ENCODE assay signal across 9 mouse cellular contexts in the genomic region with DNA sequence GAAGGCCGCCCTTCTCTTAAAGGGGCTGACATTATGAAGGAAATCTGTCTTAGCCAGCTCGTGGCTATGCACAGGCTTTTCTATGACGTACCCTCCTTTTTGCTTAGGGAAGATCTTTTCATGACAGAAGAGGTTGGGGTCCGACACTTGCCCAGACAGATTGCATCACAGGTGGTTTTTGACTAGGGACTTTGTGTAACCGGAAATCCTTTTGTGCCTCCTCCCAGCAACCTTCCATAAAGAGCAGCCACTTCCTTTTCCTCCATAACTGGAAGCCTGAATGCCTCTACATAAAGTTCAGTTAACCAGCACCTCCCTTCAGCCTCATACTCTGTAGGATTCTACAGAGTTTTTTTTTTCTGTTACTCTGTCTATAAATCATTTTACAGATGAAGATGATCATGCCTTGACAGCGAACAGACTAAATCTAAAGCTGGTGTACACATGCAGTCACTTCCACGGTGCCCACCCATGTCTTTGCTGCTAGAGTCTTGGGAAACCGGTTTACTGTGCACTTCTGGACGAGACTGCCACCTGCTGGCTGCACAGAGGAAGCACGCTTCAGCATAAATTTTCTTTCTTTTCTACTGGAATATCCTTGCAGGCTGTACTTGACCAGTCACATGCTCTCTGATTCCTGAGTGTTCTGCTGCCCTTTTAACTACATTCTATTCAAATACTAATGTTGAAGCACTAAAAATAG. TPM values are rescaled to one million over a fixed set of nuclear protein-coding genes. Genes with fewer than 3 reads are reported as not detected.
A peak's percentile ranks its signal among the peaks of the same experiment; 100 is the strongest.
DNase-seq lines count a peak whose midpoint lies in the region; ATAC-seq and TF ChIP-seq lines count a peak whose summit lies in the region.
"Had no signal": no experiment of that assay in that cellular context is flagged by ENCODE, and none has a peak within 500 bp of the region (broad histone marks: within the 10 kb centered on the region; RNA-seq: fewer than 3 reads in every experiment).

No protein-coding gene starts in this region.

- no peak overlapping the region for H3K4me3 ChIP-seq in hindbrain, embryonic 10.5 days
- H3K4me3 ChIP-seq in hindbrain, embryonic 12.5 days: no peak overlapping the region
- H3K4me3 ChIP-seq in embryonic facial prominence, embryonic 15.5 days (replicated peaks): no peak overlapping the region
- no peak overlapping the region for H3K4me3 ChIP-seq in hindbrain, embryonic 14.5 days (replicated peaks; ENCODE audit: low read length)
- H3K4me3 ChIP-seq in spleen, adult 2 months (ENCODE audit: extremely low read depth, insufficient read depth, insufficient read length): no peak overlapping the region
- H3K4me3 ChIP-seq: embryonic facial prominence, embryonic 12.5 days had no signal

- no peaks in the 10 kb centered on the region for H3K27me3 ChIP-seq in hindbrain, embryonic 10.5 days (ENCODE audit: insufficient read depth, poor library complexity, severe bottlenecking)
- no peaks in the 10 kb centered on the region for H3K27me3 ChIP-seq in hindbrain, embryonic 12.5 days
- no peaks in the 10 kb centered on the region for H3K27me3 ChIP-seq in embryonic facial prominence, embryonic 15.5 days
- H3K27me3 ChIP-seq in hindbrain, embryonic 14.5 days (ENCODE audit: control insufficient read depth, insufficient read depth, low read length): no peaks in the 10 kb centered on the region
- H3K27me3 ChIP-seq in spleen, adult 2 months (ENCODE audit: control insufficient read depth, insufficient read depth, low read length): no peaks in the 10 kb centered on the region

- no peak for TF ChIP-seq POLR2A in spleen, adult 2 months (IDR thresholded peaks at IDR 0.05; ENCODE audit: low read depth, low read length)

- peak; percentile 53 for DNase-seq in hindbrain, embryonic 10.5 days (ENCODE audit: low spot score)
- peak; percentile 75 for DNase-seq in adrenal gland, postnatal 14 days
- peak; percentile 81 for DNase-seq in hindbrain, embryonic 14.5 days (ENCODE audit: low spot score)
- peak; percentile 33 to 57 for DNase-seq in layer of hippocampus, postnatal 14 days (ENCODE audit: low spot score in 2 of 2)
- DNase-seq in spleen, adult 2 months (ENCODE audit: low read depth in 1 of 2, low spot score in 2 of 2): peak; percentile 12 to 35

- H3K9me3 ChIP-seq in hindbrain, embryonic 10.5 days: no peaks in the 10 kb centered on the region
- no peaks in the 10 kb centered on the region for H3K9me3 ChIP-seq in hindbrain, embryonic 12.5 days (replicated peaks)
- H3K9me3 ChIP-seq in embryonic facial prominence, embryonic 15.5 days (replicated peaks): no peaks in the 10 kb centered on the region
- H3K9me3 ChIP-seq in hindbrain, embryonic 14.5 days (ENCODE audit: control insufficient read depth, low read length): no peaks in the 10 kb centered on the region
- H3K9me3 ChIP-seq: embryonic facial prominence, embryonic 12.5 days had no signal

- ATAC-seq in hindbrain, embryonic 12.5 days (ENCODE audit: low FRiP score): no peak; the same call in 1 of the 2 replicates
- ATAC-seq in embryonic facial prominence, embryonic 15.5 days (ENCODE audit: insufficient number of reproducible peaks, low FRiP score, low TSS enrichment, low read depth): no peak
- ATAC-seq in hindbrain, embryonic 14.5 days (ENCODE audit: low FRiP score): peak; percentile 59; the same call in 1 of the 2 replicates
- peak; percentile 89 for ATAC-seq in megakaryocyte progenitor cell, adult 5-6 weeks (replicated peaks; ENCODE audit: poor library complexity)

- no peaks in the 10 kb centered on the region for H3K4me1 ChIP-seq in hindbrain, embryonic 10.5 days (replicated peaks)
- no peaks in the 10 kb centered on the region for H3K4me1 ChIP-seq in hindbrain, embryonic 12.5 days
- peaks cover 16% of the 10 kb centered on the region for H3K4me1 ChIP-seq in embryonic facial prominence, embryonic 15.5 days
- no peaks in the 10 kb centered on the region for H3K4me1 ChIP-seq in hindbrain, embryonic 14.5 days (replicated peaks; ENCODE audit: control insufficient read depth, insufficient read depth, low read length)
- H3K4me1 ChIP-seq in spleen, adult 2 months (ENCODE audit: control insufficient read depth, insufficient read depth, insufficient read length): peaks cover 2% of the 10 kb centered on the region; the same call in 1 of the 2 replicates
- H3K4me1 ChIP-seq: embryonic facial prominence, embryonic 12.5 days had no signal

- no peak overlapping the region for H3K4me2 ChIP-seq in hindbrain, embryonic 12.5 days (replicated peaks)
- H3K4me2 ChIP-seq in embryonic facial prominence, embryonic 15.5 days (replicated peaks): no peak overlapping the region
- H3K4me2 ChIP-seq in hindbrain, embryonic 14.5 days (replicated peaks): no peak overlapping the region
- H3K4me2 ChIP-seq: embryonic facial prominence, embryonic 12.5 days had no signal

- TF ChIP-seq CTCF in spleen, adult 2 months (IDR thresholded peaks at IDR 0.05; ENCODE audit: extremely low read depth, insufficient read depth, insufficient read length, insufficient replicate concordance): peak; percentile 76; the same call in 1 of the 2 replicates

- no peak overlapping the region for H3K9ac ChIP-seq in hindbrain, embryonic 12.5 days
- H3K9ac ChIP-seq in embryonic facial prominence, embryonic 15.5 days: no peak overlapping the region
- H3K9ac ChIP-seq in hindbrain, embryonic 14.5 days: no peak overlapping the region
- H3K9ac ChIP-seq: embryonic facial prominence, embryonic 12.5 days had no signal

- WGBS in hindbrain, embryonic 10.5 days: 42% methylated on average over 10 of the region's 10 CpGs
- 39% methylated on average over 10 of the region's 10 CpGs for WGBS in hindbrain, embryonic 12.5 days
- WGBS in embryonic facial prominence, embryonic 15.5 days: 33% methylated on average over 10 of the region's 10 CpGs
- 37% methylated on average over 10 of the region's 10 CpGs for WGBS in hindbrain, embryonic 14.5 days
- WGBS in spleen, adult 2 months: 17% methylated on average over 10 of the region's 10 CpGs

- H3K36me3 ChIP-seq in hindbrain, embryonic 10.5 days: no peaks in the 10 kb centered on the region
- H3K36me3 ChIP-seq in hindbrain, embryonic 12.5 days: no peaks in the 10 kb centered on the region
- no peaks in the 10 kb centered on the region for H3K36me3 ChIP-seq in embryonic facial prominence, embryonic 15.5 days
- H3K36me3 ChIP-seq in hindbrain, embryonic 14.5 days (replicated peaks; ENCODE audit: control insufficient read depth, insufficient read depth): no peaks in the 10 kb centered on the region
- H3K36me3 ChIP-seq in spleen, adult 2 months (ENCODE audit: control insufficient read depth, insufficient read depth, low read length): no peaks in the 10 kb centered on the region
- H3K36me3 ChIP-seq: embryonic facial prominence, embryonic 12.5 days had no signal

- H3K27ac ChIP-seq in hindbrain, embryonic 10.5 days: no peak overlapping the region
- H3K27ac ChIP-seq in hindbrain, embryonic 12.5 days: no peak overlapping the region
- 0 out of 2 replicates have a peak overlapping the region, but pooled peaks have one; percentile 39 for H3K27ac ChIP-seq in embryonic facial prominence, embryonic 15.5 days (replicated peaks)
- H3K27ac ChIP-seq in hindbrain, embryonic 14.5 days: no peak overlapping the region
- H3K27ac ChIP-seq in spleen, adult 2 months (ENCODE audit: insufficient read depth, low read length): no peak overlapping the region
- H3K27ac ChIP-seq: embryonic facial prominence, embryonic 12.5 days had no signal

RNA-seq across cellular contexts. Expression of gene Tmem53, which starts 33.1 kb away (rescaled TPM):
- polyA plus RNA-seq in hindbrain, embryonic 10.5 days (2016; fragmentation: Nextera tagmentation; extraction: Ambion mirVana): 10.7 and 13.1 TPM in 2 replicates
- polyA plus RNA-seq in hindbrain, embryonic 12.5 days (2016; fragmentation: Nextera tagmentation; extraction: Ambion mirVana): 9.0 and 9.6 TPM in 2 replicates
- 53.1 and 57.3 TPM in 2 replicates for total RNA-seq in adrenal gland, postnatal 14 days (2021)
- 22.1 and 24.6 TPM in 2 replicates for polyA plus RNA-seq in embryonic facial prominence, embryonic 15.5 days (2015; fragmentation: Nextera tagmentation; extraction: Ambion mirVana)
- polyA plus RNA-seq in hindbrain, embryonic 14.5 days (2014; fragmentation: Nextera tagmentation; extraction: Ambion mirVana): 10.0 and 11.6 TPM in 2 replicates
- total RNA-seq in layer of hippocampus, postnatal 14 days (2021): 1 to 10 TPM; 3.5 to 5.1 TPM
- total RNA-seq in megakaryocyte progenitor cell, adult 5-6 weeks (2015): 6.2 and 8.5 TPM in 2 replicates
- 1.7 and 4.9 TPM in 2 replicates for total RNA-seq in megakaryocyte progenitor cell, adult 5-6 weeks (2017)
- polyA plus RNA-seq in spleen, adult 2 months (2012; rRNA removed): 2.4 and 3.2 TPM in 2 replicates

RNA-seq across cellular contexts. Expression of gene Armh1, which starts 33.3 kb away (rescaled TPM):
- 0.39 and 0.62 TPM in 2 replicates for polyA plus RNA-seq in hindbrain, embryonic 10.5 days (2016; fragmentation: Nextera tagmentation; extraction: Ambion mirVana)
- 0.78 and 1.3 TPM in 2 replicates for polyA plus RNA-seq in hindbrain, embryonic 12.5 days (2016; fragmentation: Nextera tagmentation; extraction: Ambion mirVana)
- total RNA-seq in adrenal gland, postnatal 14 days (2021): 2.2 and 2.4 TPM in 2 replicates
- 3.2 and 5.7 TPM in 2 replicates for polyA plus RNA-seq in embryonic facial prominence, embryonic 15.5 days (2015; fragmentation: Nextera tagmentation; extraction: Ambion mirVana)
- polyA plus RNA-seq in hindbrain, embryonic 14.5 days (2014; fragmentation: Nextera tagmentation; extraction: Ambion mirVana): 1.2 and 1.3 TPM in 2 replicates
- 1 to 10 TPM; 1.1 to 1.4 TPM for total RNA-seq in layer of hippocampus, postnatal 14 days (2021)
- not detected in 2 replicates for total RNA-seq in megakaryocyte progenitor cell, adult 5-6 weeks (2015)
- not detected in 2 replicates for total RNA-seq in megakaryocyte progenitor cell, adult 5-6 weeks (2017)
- 0.05 TPM in 1 of 2 replicates, not detected in the other for polyA plus RNA-seq in spleen, adult 2 months (2012; rRNA removed)

RNA-seq across cellular contexts. Expression of gene Kif2c, which starts 36.2 kb away (rescaled TPM):
- 76.6 and 99.4 TPM in 2 replicates for polyA plus RNA-seq in hindbrain, embryonic 10.5 days (2016; fragmentation: Nextera tagmentation; extraction: Ambion mirVana)
- 55.6 and 56.4 TPM in 2 replicates for polyA plus RNA-seq in hindbrain, embryonic 12.5 days (2016; fragmentation: Nextera tagmentation; extraction: Ambion mirVana)
- 7.1 and 7.2 TPM in 2 replicates for total RNA-seq in adrenal gland, postnatal 14 days (2021)
- 45.8 and 47.5 TPM in 2 replicates for polyA plus RNA-seq in embryonic facial prominence, embryonic 15.5 days (2015; fragmentation: Nextera tagmentation; extraction: Ambion mirVana)
- 8.6 and 10.3 TPM in 2 replicates for polyA plus RNA-seq in hindbrain, embryonic 14.5 days (2014; fragmentation: Nextera tagmentation; extraction: Ambion mirVana)
- 1 to 10 TPM; 1.3 to 1.7 TPM for total RNA-seq in layer of hippocampus, postnatal 14 days (2021)
- 33.3 and 33.7 TPM in 2 replicates for total RNA-seq in megakaryocyte progenitor cell, adult 5-6 weeks (2015)
- 45.9 and 46.4 TPM in 2 replicates for total RNA-seq in megakaryocyte progenitor cell, adult 5-6 weeks (2017)
- 2.5 and 2.7 TPM in 2 replicates for polyA plus RNA-seq in spleen, adult 2 months (2012; rRNA removed)

Comparison
In these comparisons a context has a peak if more than half of its experiments do, and no peak if none do; other contexts are left out.
1. ATAC-seq: peak in hindbrain, embryonic 14.5 days (single experiment) and megakaryocyte progenitor cell, adult 5-6 weeks (single experiment); none in hindbrain, embryonic 12.5 days (single experiment) and embryonic facial prominence, embryonic 15.5 days (single experiment).
2. DNase-seq: peak in every context shown above with its lines; median percentile 81 in hindbrain, embryonic 14.5 days; 75 in adrenal gland, postnatal 14 days; 53 in hindbrain, embryonic 10.5 days; 45 in layer of hippocampus, postnatal 14 days; 24 in spleen, adult 2 months.